Comparison of ENCODE assay signal across 8 mouse cellular contexts in the genomic region with DNA sequence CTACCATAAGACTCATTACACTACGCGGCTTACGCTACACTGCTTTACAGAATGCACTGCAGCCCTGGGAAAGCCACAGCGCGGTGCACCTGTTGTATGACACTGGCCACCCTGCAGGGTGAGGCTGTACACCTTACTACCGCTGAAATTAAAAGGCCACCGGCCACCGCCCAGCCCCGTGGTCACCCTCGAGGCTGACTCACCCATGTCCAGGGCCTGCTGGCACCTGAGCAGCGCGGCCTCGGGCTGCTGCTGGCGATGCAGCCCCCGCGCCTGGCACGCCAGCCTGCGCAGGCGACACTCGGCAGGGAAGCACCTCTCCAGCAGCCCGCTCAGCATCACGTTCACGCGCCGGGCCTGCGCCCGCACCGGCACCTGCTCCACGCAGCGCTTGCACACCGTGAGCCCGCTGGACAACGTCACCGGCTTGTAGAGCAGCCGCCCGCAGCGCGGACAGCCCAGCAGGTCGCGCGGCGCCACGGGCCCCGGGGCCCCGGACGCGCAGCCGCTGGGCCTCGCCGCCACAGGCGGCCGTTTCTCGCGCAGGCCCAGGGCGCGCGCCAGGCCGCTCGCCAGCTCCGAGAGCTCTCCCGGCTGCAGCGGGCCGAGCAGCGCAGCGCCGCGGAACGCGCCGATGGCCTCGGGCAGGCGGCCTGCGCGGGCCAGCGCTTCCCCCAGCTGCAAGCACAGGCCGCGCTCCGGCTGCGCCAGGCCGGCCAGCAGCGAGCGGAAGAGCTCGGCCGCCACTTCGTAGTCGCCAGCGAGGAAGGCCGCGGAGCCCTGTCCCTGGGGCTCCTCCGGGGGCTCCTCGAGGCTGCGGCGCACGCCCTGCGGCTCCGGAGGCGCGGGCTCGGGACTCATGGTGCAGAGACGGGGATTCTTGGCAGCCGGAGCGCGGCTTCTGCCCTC. TPM values are rescaled to one million over a fixed set of nuclear protein-coding genes. Genes with fewer than 3 reads are reported as not detected.
DNase-seq lines count a peak whose midpoint lies in the region; ATAC-seq lines count a peak whose summit lies in the region.

No protein-coding gene starts in this region.

- H3K9ac ChIP-seq in kidney, embryonic 15.5 days, result peak overlapping the region; percentile 61
- H3K9ac ChIP-seq in forebrain, embryonic 15.5 days (replicated peaks), result peak overlapping the region; percentile 78
- peak overlapping the region; percentile 93 for H3K9ac ChIP-seq in hindbrain, embryonic 13.5 days
- peak overlapping the region; percentile 63 for H3K9ac ChIP-seq in limb, embryonic 11.5 days (ENCODE audit: low read length)
- H3K9ac ChIP-seq in neural tube, embryonic 14.5 days (replicated peaks; ENCODE audit: low read depth, low read length), result peak overlapping the region; percentile 92

- 0 out of 2 replicates have a peak overlapping the region, but pooled peaks have one; percentile 10 for H3K27ac ChIP-seq in kidney, embryonic 15.5 days
- H3K27ac ChIP-seq in forebrain, embryonic 15.5 days (replicated peaks), result peak overlapping the region; percentile 88
- H3K27ac ChIP-seq in hindbrain, embryonic 13.5 days, result peak overlapping the region; percentile 98
- H3K27ac ChIP-seq in limb, embryonic 11.5 days (replicated peaks; ENCODE audit: low read depth, low read length), result no peak overlapping the region
- H3K27ac ChIP-seq in neural tube, embryonic 14.5 days (ENCODE audit: low read depth, low read length), result peak overlapping the region; percentile 96

- H3K36me3 ChIP-seq in kidney, embryonic 15.5 days, result peaks cover 4% of the 10 kb centered on the region; the same call in 1 of the 2 replicates
- peaks cover 3% of the 10 kb centered on the region; the same call in 1 of the 2 replicates for H3K36me3 ChIP-seq in forebrain, embryonic 15.5 days
- H3K36me3 ChIP-seq in hindbrain, embryonic 13.5 days, result peaks cover 21% of the 10 kb centered on the region
- no peaks in the 10 kb centered on the region for H3K36me3 ChIP-seq in limb, embryonic 11.5 days (ENCODE audit: control insufficient read depth, insufficient read depth, low read length)
- H3K36me3 ChIP-seq in neural tube, embryonic 14.5 days (ENCODE audit: control insufficient read depth, insufficient read depth, low read length), result no peaks in the 10 kb centered on the region

- H3K4me1 ChIP-seq in kidney, embryonic 15.5 days, result peaks cover 11% of the 10 kb centered on the region
- H3K4me1 ChIP-seq in forebrain, embryonic 15.5 days, result peaks cover 18% of the 10 kb centered on the region
- H3K4me1 ChIP-seq in hindbrain, embryonic 13.5 days (replicated peaks), result peaks cover 14% of the 10 kb centered on the region
- H3K4me1 ChIP-seq in limb, embryonic 11.5 days (ENCODE audit: control insufficient read depth, insufficient read depth, low read length), result no peaks in the 10 kb centered on the region; the same call in 1 of the 2 replicates
- peaks cover 12% of the 10 kb centered on the region; the same call in 1 of the 2 replicates for H3K4me1 ChIP-seq in neural tube, embryonic 14.5 days (ENCODE audit: control insufficient read depth, insufficient read depth, low read length)

- peak overlapping the region; percentile 58 for H3K4me3 ChIP-seq in kidney, embryonic 15.5 days (replicated peaks)
- peak overlapping the region; percentile 80 for H3K4me3 ChIP-seq in forebrain, embryonic 15.5 days
- peak overlapping the region; percentile 80 for H3K4me3 ChIP-seq in hindbrain, embryonic 13.5 days
- peak overlapping the region; percentile 63 for H3K4me3 ChIP-seq in limb, embryonic 11.5 days (ENCODE audit: low read depth, low read length)
- peak overlapping the region; percentile 75 for H3K4me3 ChIP-seq in neural tube, embryonic 14.5 days (ENCODE audit: low read depth, low read length)

- WGBS in kidney, embryonic 15.5 days, result 2% methylated on average over 103 of the region's 103 CpGs
- WGBS in forebrain, embryonic 15.5 days, result 1% methylated on average over 98 of the region's 103 CpGs
- 1% methylated on average over 91 of the region's 103 CpGs for WGBS in hindbrain, embryonic 13.5 days
- 3% methylated on average over 92 of the region's 103 CpGs for WGBS in limb, embryonic 11.5 days
- WGBS in neural tube, embryonic 14.5 days, result 1% methylated on average over 86 of the region's 103 CpGs

- peaks cover 41% of the 10 kb centered on the region for H3K27me3 ChIP-seq in kidney, embryonic 15.5 days
- 0 out of 2 replicates have a peak, but pooled peaks cover 7% of the 10 kb centered on the region for H3K27me3 ChIP-seq in forebrain, embryonic 15.5 days
- H3K27me3 ChIP-seq in hindbrain, embryonic 13.5 days, result peaks cover 22% of the 10 kb centered on the region; the same call in 1 of the 2 replicates
- peaks cover 26% of the 10 kb centered on the region for H3K27me3 ChIP-seq in limb, embryonic 11.5 days (ENCODE audit: control insufficient read depth, insufficient read depth, low read length)
- no peaks in the 10 kb centered on the region for H3K27me3 ChIP-seq in neural tube, embryonic 14.5 days (ENCODE audit: control insufficient read depth, insufficient read depth, low read length)

- peak overlapping the region; percentile 100 for H3K4me2 ChIP-seq in kidney, embryonic 15.5 days
- H3K4me2 ChIP-seq in forebrain, embryonic 15.5 days (replicated peaks), result peak overlapping the region; percentile 88
- peak overlapping the region; percentile 97 for H3K4me2 ChIP-seq in hindbrain, embryonic 13.5 days
- peak overlapping the region; percentile 100 for H3K4me2 ChIP-seq in limb, embryonic 11.5 days (ENCODE audit: low read depth, severe bottlenecking)
- peak overlapping the region; percentile 98 for H3K4me2 ChIP-seq in neural tube, embryonic 14.5 days (ENCODE audit: low read depth, low read length)

- ATAC-seq in kidney, embryonic 15.5 days (replicated peaks; ENCODE audit: low FRiP score), result peak; percentile 86
- peak; percentile 82 for ATAC-seq in forebrain, embryonic 15.5 days (replicated peaks)
- peak; percentile 80 for ATAC-seq in hindbrain, embryonic 13.5 days (ENCODE audit: low FRiP score)
- peak; percentile 51; the same call in 1 of the 2 replicates for ATAC-seq in limb, embryonic 11.5 days (ENCODE audit: insufficient number of reproducible peaks, low FRiP score, low TSS enrichment, low read depth)
- ATAC-seq in neural tube, embryonic 14.5 days (ENCODE audit: low read depth), result peak; percentile 73

- DNase-seq in kidney, postnatal 25 days, result no peak
- peak; percentile 80 for DNase-seq in cerebellum, adult 11-12 months
- peak; percentile 52 for DNase-seq in limb, embryonic 11.5 days (ENCODE audit: low spot score)
- no peak for DNase-seq in spleen, postnatal 14 days (ENCODE audit: low spot score in 2 of 2)

- no peaks in the 10 kb centered on the region for H3K9me3 ChIP-seq in kidney, embryonic 15.5 days (replicated peaks)
- H3K9me3 ChIP-seq in forebrain, embryonic 15.5 days, result no peaks in the 10 kb centered on the region
- H3K9me3 ChIP-seq in hindbrain, embryonic 13.5 days, result no peaks in the 10 kb centered on the region
- H3K9me3 ChIP-seq in limb, embryonic 11.5 days (ENCODE audit: control insufficient read depth, low read length), result no peaks in the 10 kb centered on the region
- no peaks in the 10 kb centered on the region for H3K9me3 ChIP-seq in neural tube, embryonic 14.5 days (ENCODE audit: control insufficient read depth, low read length)

RNA-seq across cellular contexts. Expression of a gene that starts 0.7 kb away (rescaled TPM):
- polyA plus RNA-seq in kidney, embryonic 15.5 days (2015; fragmentation: Nextera tagmentation; extraction: Ambion mirVana), result 1.3 and 1.7 TPM in 2 replicates
- polyA plus RNA-seq in forebrain, embryonic 15.5 days (2015; fragmentation: Nextera tagmentation; extraction: Ambion mirVana), result 12.6 and 13.3 TPM in 2 replicates
- polyA plus RNA-seq in hindbrain, embryonic 13.5 days (2015; fragmentation: Nextera tagmentation; extraction: Ambion mirVana), result 14.7 and 16.1 TPM in 2 replicates
- 0.95 and 1.3 TPM in 2 replicates for polyA plus RNA-seq in limb, embryonic 11.5 days (2014; fragmentation: Nextera tagmentation; extraction: Ambion mirVana)
- polyA plus RNA-seq in neural tube, embryonic 14.5 days (2014; fragmentation: Nextera tagmentation; extraction: Ambion mirVana), result 29.4 and 31.1 TPM in 2 replicates

Comparison
In these comparisons a context has a peak if more than half of its experiments do, and no peak if none do; other contexts are left out.
1. DNase-seq: peak in cerebellum, adult 11-12 months (single experiment) and limb, embryonic 11.5 days (single experiment); none in kidney, postnatal 25 days (0 of 2) and spleen, postnatal 14 days (0 of 2).
2. Peak in every context shown above with its lines, with median percentiles within 50 percentile points of each other: ATAC-seq, H3K4me2 ChIP-seq, H3K4me3 ChIP-seq and H3K9ac ChIP-seq.